Mouse (Mus musculus) cerebellum, adult 2 months (tissue): Measurements from ENCODE around the gene Impg1.

Experiments
- CTCF ChIP-seq: fragments of 200-500 bp; IDR thresholded peaks from 2 replicates; pipeline ENCODE4 v1.5.1; 2011; ENCODE audit warnings: low read depth, mild to moderate bottlenecking, control low read depth, low read length, moderate library complexity, borderline replicate concordance; ENCODE audit not compliant: insufficient read depth
- POLR2A ChIP-seq: fragments of 200-500 bp; IDR thresholded peaks from 2 replicates; pipeline ENCODE4 v1.6.1; 2011; ENCODE audit warnings: low read length, control low read depth, borderline replicate concordance; ENCODE audit not compliant: insufficient read depth

DNA sequence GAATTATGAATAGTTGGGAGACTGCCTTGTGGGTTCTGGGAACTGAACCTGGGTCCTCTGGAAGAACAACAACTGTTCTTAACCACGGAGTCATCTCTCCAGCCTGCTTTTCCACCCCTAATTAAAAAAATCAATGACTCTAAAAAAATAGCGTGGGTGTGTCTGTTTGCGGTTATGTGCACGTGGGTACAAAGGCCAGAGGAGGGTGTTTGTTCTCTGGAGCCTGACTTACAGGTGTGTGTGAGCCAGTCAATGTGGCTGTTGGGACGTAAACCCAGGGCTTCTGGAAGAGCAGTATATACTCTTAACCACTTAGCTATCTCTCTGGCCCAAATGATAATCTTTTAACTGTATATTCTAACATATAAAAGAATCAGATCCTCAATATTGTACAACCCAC, 151.7 kb downstream of the Impg1 start:
- TF ChIP-seq CTCF (no peak), POLR2A (no peak)
